Mouse (Mus musculus): Measurements from ENCODE around the gene Slc25a5.
A peak's percentile ranks its signal among the peaks of the same experiment; 100 is the strongest.
"Not testable (repeated sequence)": the region's sequence is repeated elsewhere in the genome, so short reads cannot be mapped to it uniquely, and the experiment has no call there.

Slc25a5 gene

DNA sequence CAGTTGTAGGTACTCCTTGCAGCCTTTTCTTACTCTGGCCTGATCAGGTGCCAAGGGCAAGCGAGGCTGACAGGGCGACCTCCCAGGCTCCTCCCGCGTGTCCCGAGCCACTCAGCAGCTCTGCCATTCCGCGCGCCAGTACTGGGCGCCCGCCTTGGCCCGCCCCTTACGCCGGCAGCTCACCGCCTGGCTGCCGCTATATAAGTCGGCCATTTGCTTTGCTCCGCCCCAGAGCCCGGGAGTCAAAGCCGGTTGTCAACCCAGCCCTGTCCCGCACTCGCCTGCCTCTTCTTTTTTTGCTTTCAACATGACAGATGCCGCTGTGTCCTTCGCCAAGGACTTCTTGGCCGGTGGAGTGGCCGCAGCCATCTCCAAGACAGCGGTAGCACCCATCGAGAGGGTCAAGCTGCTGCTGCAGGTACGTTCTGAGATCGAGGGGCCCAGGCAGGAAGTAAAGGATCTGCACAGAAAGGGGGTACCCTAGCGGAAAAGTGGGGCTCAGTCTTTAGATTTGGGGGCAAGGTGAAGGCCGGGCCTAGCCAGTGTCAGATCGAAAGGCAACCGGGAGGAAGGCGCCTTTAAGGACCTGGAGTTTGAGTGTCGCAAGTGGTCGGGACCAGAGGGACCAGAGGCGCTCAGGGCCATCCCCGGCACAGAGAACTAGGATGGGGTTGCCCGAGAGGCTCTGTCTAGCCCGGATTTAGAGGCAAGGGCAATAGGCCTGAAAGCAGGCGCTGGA, at the start of gene Slc25a5:
Gene Slc25a5, plus strand, starts transcription at position 228 of the 739 bp plus-strand sequence.
- peak; percentile 82 for DNase-seq (ENCODE audit: low spot score)

GRCm38 (mm10) chrX:36746789-36747188, 48.7 kb upstream of the Slc25a5 start:
- no peak for DNase-seq (ENCODE audit: low spot score)

DNA sequence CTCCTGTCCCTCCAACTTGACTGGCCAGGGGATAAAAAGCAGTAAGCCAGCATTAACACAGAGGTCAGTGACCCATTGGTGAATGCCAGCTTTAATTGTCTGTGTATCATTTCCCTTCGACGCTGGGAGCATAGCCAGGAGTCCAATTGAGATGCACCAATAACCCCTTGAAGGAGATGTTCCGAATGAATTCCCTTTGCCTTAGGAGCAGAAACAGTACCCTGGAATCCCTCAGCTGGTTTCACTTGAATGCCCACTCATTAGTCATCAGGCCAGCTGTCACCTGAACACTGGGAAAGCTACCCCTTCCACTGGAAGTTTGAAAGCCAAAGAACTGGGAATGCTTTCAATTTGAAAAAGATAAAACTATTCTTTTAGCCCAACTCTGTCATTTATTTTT, 46.9 kb upstream of the Slc25a5 start:
- no peak for DNase-seq (ENCODE audit: low spot score)

GRCm38 (mm10) chrX:36749281-36749785, 46.1 kb upstream of the Slc25a5 start:
- no peak for DNase-seq (ENCODE audit: low spot score)

- DNase-seq (ENCODE audit: low spot score) = no peak
Observed at GRCm38 (mm10) chrX:36750591-36750990, 44.9 kb upstream of the Slc25a5 start.

- no peak for DNase-seq (ENCODE audit: low spot score)
Observed at GRCm38 (mm10) chrX:36752586-36752985, 42.9 kb upstream of the Slc25a5 start.

GRCm38 (mm10) chrX:36757796-36758472, 37.5 kb upstream of the Slc25a5 start:
- DNase-seq (ENCODE audit: low spot score) = no peak

- no peak for DNase-seq (ENCODE audit: low spot score)
Observed at GRCm38 (mm10) chrX:36758566-36758965, 36.9 kb upstream of the Slc25a5 start.

DNA sequence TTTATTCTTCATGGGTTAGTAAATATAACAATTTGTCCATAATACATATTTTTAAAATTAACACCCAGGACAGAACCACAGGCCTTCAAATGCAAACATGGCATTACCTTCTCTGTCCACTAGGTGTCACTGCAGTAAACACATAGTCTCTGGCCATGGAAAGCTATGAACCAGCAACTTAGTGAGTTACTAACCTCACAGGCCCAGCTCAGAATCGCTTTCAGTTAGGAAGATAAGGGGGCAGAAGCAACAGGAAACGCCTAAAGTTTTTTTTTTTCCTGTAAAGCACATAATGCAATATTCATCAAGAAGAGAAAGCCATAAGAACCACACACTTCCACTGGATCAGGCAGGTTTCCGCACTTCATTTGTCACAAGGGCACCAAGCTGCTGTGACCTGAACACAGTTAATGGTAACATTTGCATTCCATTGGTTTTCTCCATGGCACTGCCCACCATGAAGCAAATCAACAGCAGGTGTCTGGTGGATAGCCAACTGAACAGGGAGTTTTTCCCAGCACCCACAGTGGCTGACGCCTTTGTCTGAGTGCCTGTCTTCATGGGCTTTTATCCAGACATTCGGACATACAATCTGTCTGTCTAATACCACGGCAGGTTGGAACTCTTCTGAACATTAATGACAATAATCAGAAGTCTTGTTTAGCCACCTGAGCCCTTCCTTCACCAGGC, 34.4 kb upstream of the Slc25a5 start:
- peak; percentile 60 for DNase-seq (ENCODE audit: low spot score)

GRCm38 (mm10) chrX:36762289-36762688, 33.2 kb upstream of the Slc25a5 start:
- no peak for DNase-seq (ENCODE audit: low spot score)

GRCm38 (mm10) chrX:36762894-36763293, 32.6 kb upstream of the Slc25a5 start:
- no peak for DNase-seq (ENCODE audit: low spot score)

DNA sequence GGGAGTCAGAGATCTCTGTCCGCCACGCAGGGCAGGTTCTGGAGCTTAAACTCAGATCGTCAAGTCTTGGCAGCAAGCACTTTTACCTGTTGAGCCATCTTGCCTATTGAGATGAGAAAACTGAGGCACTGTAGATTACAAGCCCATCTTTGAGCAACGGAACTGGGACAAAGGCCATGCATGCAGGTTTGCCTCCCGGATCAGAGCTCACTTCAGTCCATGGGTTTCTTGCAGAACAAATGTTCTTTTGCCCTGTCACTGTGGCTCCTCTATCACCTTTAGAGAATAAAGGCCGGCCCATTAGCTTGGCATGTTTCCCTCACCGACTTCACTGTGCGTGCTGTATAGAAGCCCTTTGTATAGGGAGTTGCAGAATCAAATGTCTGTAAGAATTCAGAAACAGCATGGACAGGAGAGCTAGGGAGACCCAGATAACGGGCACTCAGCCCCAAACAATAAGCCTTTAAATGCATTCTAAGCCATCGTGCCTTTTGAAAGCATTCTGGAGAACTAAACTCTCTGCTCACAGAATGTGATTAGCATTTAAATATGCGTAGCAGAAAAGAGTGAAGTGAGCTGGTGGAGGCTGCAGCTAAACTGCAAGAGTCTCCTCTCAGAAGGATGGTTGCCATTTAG, 32.0 kb upstream of the Slc25a5 start:
- DNase-seq (ENCODE audit: low spot score) = no peak

GRCm38 (mm10) chrX:36763934-36764317, 31.5 kb upstream of the Slc25a5 start:
- DNase-seq (ENCODE audit: low spot score) = no peak

GRCm38 (mm10) chrX:36767386-36767785, 28.1 kb upstream of the Slc25a5 start:
- no peak for DNase-seq (ENCODE audit: low spot score)

DNA sequence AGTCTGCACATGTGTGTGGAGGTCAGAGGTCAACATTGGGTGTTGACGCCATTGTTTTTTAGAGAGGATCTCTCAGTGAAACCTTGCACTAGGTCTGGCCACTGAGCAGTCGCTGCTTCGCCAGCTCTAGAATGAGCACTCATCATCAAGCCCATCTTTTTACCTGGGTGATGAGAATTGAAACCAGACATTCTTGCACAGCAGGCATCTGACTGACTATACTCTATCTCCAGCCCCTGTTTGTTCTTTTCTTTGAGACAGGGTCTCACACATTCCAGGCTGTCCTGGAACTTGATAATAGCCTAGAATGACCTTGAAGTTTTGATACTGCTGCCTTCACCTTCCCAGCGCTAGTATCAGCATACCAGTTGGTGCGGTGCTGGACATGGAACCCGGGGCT, 22.9 kb upstream of the Slc25a5 start:
- no peak for DNase-seq (ENCODE audit: low spot score)

DNA sequence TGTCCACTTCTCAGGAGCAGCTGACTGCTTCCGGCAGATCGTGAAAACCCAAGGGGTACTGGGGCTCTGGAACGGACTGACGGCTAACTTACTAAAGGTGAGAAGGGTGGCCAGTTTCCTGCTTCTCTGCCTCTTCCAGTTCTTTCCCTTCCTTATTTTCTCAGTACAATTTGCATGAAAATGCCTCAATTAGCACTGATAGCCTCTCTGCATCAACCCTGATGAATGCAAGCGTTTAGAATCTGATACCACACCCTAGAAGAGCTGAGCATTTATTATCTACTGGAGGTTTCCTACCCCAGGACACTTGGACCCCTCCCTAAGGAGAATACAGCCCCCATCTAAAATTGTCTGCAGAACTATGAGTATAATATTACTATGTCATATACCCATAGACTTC, 19.9 kb upstream of the Slc25a5 start:
- DNase-seq (ENCODE audit: low spot score) = no peak

- no peak for DNase-seq (ENCODE audit: low spot score)
Observed at GRCm38 (mm10) chrX:36777694-36778093, 17.8 kb upstream of the Slc25a5 start.

DNA sequence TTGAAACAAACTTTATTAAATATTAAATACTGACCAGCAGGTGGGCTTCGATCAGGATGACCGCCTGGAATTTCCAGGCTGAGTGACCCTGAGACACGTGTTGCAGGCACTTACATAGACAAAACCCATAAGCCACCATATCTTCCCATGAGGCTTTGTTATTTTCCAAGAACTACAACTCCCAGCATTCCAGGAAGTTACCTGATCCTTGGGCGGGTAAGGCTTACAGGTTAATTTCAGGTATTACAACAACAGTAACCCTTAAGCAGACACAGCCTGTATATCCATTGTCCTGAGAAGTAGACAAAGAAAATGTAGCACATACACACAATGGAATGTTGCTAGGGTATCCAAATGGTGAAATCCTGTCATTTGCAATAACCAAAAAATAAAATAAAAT, 6.1 kb upstream of the Slc25a5 start:
- DNase-seq (ENCODE audit: low spot score) = no peak

DNA sequence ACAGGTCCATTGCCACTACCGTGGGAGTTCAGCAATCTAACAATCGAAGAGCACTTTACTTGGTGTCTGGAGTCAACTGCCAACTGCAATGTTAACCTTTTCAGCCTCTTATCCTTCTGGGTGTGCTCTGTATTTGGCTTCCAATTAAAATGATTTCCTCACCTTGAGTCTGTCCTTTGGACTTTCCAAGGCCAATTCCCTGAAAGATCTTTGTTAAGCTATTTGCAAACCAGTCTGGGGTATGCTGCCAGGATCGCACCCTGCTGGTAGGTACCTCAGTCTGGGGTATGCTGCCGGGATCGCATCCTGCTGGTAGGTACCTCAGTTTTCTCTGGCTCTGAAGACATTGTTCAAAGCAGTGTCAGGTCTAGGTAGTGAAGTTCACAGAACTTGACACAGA, 880 bp upstream of the Slc25a5 start:
- no peak for DNase-seq (ENCODE audit: low spot score)

GRCm38 (mm10) chrX:36796163-36796581, 721 bp downstream of the Slc25a5 start:
- DNase-seq (ENCODE audit: low spot score) = peak; percentile 87

DNA sequence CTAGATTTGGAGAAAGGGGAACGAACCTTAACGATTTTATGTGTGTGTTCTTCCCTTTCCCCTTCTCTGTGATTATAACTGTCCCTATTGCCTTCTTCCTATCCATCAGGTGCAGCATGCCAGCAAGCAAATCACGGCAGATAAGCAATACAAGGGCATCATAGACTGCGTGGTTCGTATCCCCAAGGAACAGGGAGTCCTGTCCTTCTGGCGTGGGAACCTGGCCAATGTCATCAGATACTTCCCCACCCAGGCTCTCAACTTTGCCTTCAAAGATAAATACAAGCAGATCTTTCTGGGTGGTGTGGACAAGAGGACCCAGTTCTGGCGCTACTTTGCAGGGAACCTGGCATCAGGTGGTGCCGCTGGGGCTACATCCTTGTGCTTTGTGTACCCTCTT, 1.3 kb downstream of the Slc25a5 start:
- DNase-seq (ENCODE audit: low spot score) = not testable (repeated sequence)

DNA sequence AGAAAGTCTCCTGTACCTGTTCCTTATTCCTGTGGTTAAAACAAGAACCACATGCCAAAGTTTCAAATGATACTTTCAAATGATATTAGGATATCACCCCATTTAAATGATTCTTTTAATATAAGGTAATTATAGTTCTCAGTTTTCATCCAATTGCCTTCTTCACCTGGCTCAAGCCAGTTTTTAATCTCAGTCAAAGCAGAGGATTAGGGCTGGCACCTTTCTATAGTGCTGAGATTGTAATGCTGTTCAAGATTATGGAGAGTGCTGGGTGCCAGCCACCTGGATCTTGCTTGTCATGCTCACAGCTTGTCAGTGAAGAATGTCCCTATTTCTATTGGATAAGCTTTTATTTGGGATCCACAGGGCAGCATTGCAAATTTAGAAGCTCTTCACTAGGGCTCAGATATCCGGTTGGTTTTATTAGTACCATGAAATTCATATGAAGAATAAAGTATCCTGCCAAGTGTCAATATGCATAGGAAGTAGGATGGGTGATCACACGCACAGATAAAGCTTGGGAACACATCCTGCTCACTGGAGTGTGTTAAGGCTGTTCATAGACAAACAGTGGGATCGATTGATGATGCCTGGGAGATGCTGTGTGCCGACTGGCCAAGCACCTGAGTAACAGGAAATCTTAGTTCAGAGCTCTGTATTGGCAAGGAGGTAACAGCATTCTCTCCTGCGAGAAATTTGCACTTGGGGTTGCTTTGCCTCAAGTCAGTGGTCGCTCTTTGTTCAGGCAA, 3.9 kb downstream of the Slc25a5 start:
- no peak for DNase-seq (ENCODE audit: low spot score)

Data from layer of hippocampus, adult 11-12 months (tissue).